Mouse (Mus musculus) 3T3-L1 (cell line): Measurements from ENCODE around the gene Bmpr1a.
A peak's percentile ranks its signal among the peaks of the same experiment; 100 is the strongest.

ENCODE experiments used
- DNase-seq: peaks from one replicate; pipeline ENCODE4 v3.0.0-alpha.2; 2015; ENCODE audit warnings: low read depth, low spot score

Bmpr1a gene

DNA sequence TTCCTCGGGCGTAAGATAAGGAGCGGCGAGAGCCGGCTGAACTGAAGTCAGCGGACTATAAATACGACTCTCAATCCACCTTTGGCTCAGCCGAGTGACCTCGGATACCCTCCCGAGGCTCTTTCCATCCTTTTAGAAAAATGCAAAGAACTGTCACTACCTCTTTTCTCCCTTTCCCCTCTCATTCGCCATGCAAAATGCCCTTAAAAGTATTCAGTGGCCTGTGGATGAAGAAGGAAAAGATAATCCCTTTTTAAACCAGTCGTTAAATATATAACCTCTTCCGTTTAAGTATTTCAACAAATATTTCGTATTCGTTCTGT lies at the start of gene Bmpr1a:
Gene Bmpr1a, minus strand, starts transcription at position 17 of the 323 bp plus-strand sequence.
- DNase-seq, result peak; percentile 60

DNA sequence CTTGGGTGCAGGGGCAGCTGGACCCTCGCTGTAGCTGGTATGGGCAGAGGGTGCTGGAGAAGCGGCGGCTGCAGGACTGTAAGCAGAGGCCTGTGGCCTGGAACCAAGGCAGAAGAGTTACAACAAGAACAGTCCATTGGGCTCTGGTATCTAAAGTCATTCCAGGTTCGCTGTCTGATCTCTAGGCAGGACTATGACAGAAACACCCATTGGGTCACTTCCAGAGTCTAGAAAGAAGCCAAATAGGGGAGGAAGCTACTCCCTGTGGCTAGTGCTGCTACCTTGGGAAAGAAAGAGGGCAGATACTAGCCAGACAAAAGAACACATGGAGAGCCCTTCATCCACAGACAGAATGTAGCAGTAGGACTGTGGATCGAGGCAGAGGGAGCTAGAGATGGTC lies 49.1 kb upstream of the Bmpr1a start:
- no peak for DNase-seq

- peak; percentile 86 for DNase-seq
Measured at GRCm38 (mm10) chr14:34549004-34549671, 46.0 kb upstream of the Bmpr1a start.

- DNase-seq, result peak; percentile 61
Measured at GRCm38 (mm10) chr14:34548391-34549001, 45.4 kb upstream of the Bmpr1a start.

- DNase-seq, result no peak
Measured at GRCm38 (mm10) chr14:34544545-34544944, 41.4 kb upstream of the Bmpr1a start.

DNA sequence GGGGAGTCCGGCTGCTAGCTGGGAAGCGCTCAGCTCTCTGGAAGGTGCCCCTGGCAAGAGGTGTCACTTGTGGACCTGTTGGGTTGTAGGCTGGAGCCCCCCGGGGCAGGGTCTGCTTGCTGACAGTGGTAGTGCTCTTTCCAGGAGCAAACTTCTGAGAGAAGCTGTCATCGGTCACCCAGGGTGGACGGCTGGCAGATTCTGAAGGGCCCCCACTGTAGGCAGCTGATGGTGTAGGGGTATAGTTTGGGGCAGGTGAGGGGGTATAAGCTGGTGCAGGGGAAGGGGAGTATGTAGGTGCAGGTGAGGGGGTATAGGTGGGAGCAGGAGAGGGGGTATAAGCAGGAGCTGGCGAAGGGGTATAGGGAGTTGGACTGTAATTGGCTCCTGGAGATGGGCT lies 40.9 kb upstream of the Bmpr1a start:
- no peak for DNase-seq

DNA sequence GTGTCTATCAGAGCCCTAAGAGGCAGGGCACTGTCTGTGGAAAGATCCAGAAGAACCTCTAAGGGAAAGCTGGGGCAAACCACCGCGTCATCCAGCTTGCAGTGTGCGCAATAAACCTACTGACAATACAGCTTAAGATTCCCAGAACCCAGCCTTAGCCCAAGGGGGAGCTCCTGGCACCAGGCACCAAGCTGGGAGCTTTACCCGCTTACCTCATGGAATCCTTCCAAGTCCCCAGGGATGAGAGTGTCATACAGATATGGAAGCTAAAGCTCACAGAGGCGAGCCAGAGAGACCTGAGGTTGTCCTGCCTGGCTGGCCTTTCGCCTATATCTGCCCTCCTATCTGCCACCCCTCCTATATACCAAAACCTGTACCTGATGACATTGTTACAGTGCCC lies 40.5 kb upstream of the Bmpr1a start:
- DNase-seq, result peak; percentile 43

GRCm38 (mm10) chr14:34541896-34542295 lies 38.8 kb upstream of the Bmpr1a start:
- DNase-seq, result no peak

DNA sequence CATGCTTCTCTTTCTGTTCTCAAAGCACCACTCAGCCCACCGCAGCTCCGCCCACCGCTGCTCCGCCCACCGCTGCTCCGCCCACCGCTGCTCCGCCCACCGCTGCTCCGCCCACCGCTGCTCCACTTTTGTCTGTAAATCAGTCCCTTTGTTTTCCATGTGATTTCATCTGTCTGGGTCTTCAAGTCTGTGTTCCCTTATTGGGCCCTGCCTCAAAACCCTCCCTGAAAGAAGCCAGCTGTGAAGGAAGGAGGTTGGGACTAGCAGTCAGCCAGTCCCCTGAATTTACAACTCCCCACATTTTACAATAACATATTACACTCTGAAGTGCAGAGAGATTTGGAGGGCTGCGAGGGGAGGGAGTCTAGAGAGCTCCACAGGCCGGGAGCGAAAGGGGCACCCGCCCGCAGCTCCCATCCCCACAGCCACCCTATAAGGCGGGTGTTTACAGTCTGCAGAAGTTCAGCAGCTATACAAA lies 37.6 kb upstream of the Bmpr1a start:
- DNase-seq, result no peak

DNA sequence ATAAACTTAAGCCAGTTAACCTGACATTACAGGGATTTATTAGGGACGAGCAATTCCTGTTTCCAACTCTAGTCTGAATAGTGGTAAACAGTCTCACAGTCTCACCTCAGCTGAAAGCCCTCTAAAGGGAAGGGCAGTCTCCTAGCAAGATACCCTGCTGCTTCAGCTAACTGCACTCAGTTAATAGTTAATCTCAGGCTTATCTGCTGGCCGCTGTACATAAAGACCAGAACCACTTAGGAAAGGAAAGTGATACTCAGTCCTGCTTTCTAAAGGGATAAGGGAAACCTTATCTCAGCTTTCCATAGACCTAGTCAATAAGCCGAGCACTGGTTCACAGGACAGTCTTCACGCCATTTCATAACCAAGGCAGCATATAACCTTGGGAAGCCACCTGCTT lies 32.7 kb upstream of the Bmpr1a start:
- DNase-seq, result no peak

DNA sequence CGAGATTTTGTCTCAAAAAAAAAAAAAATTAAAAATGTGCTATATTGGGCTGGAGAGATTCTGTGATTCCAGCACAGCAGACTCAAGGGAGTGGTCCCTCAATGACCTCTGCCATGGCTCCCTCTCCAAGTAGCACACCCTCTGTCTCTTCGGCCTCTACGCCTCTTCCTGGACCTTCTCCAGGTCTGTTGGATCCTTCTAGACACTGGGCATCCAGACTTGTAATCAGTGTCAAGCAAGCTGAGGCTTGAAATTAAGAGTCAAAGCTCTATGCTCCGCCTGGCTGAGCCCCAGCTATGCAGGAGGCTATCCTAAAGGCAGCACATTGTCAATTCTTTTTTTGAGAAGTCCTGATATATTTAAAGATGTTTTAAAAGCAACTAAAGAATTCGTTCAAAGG lies 30.4 kb upstream of the Bmpr1a start:
- no peak for DNase-seq

- DNase-seq, result peak; percentile 58
Measured at GRCm38 (mm10) chr14:34532536-34532935, 29.4 kb upstream of the Bmpr1a start.

DNA sequence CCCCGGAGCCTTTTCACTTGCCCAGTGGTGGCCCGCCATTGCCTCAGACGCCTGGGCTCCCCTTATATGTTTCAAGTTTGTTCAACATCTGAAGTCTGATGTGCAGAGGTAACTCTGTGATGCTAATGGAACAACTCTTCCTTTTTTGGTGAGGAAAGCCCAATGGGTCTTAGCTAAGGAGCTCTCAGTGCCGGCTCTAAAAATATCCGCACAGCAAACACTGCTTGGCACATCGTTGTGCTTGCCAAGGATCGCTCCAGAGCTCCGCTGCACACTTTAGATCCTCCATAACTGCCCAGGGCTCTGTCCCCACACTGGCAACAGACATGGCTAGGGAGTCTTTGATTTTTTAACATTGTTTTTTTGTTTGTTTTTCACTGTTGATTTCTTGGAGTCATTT lies 25.7 kb upstream of the Bmpr1a start:
- DNase-seq, result no peak

DNA sequence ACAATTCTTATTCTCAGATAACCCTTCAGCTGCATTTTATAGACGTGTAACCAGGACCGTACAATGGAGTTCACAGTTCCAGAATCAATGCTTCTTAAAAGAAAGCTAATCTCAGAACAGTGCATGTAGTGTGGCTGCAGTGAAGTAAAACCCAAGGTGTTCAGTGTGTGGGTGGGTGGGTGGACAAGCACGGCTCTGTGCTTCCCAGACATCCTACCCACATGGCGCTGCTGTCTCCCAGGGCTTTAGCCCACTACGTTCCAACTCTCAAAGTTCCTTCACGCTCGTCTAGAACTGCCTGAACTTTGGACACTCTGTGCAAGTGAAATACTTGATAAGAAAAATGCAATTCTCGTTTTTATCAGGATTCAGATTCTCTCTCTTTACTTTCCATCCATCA lies 19.6 kb upstream of the Bmpr1a start, which contains the start of gene 9230112D13Rik:
Gene 9230112D13Rik, minus strand, starts transcription at position 101 of the 400 bp plus-strand sequence.
- no peak for DNase-seq

DNA sequence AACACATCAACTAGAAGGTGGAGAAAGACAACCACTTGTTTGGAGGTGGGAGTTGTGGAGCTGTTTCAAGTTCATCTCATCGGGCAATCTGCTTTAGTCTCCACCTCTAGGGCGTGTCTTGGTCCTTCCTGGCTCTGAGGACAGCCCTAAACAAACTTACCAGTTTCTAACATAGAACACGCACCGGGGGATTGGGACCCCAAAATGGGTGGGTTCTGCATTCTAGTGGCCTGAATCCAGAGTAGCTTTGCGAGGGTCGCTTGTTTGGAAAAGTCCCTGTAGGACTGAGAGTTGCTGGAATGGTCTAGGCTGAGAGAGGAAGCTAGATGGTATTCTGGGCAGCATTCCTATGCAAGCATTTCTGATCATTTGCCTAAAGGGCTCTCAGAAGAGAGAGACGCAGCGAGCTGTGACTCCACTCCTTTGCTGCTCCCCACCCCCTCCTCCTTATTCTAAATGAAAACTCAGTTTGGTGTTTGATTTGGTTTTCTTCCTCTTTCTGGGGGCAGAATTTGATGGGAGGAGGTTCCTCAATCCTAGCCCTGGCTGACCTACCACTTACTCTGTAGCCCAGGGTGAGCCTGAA lies 14.9 kb upstream of the Bmpr1a start:
- DNase-seq, result no peak

- DNase-seq, result no peak
Measured at GRCm38 (mm10) chr14:34516960-34517577, 13.9 kb upstream of the Bmpr1a start.

DNA sequence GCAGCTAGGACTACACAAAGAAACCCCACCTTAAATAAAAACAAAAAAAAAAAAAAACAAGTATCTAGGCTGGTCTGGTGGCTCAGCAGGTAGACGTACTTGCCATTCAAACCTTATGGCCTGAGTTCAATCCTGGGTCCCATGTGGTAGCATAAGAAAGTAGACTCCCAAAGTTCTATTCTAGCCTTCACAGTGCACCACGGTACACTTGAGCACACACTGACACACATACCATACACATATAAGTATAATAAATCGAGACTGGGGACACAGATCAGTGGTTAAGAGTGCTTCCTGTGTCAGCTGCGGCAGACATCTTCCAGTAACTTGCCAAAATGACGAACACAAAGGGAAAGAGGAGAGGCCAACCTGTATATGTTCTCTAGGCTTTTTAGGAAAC lies 12.7 kb upstream of the Bmpr1a start:
- DNase-seq, result no peak

- DNase-seq, result peak; percentile 24
Measured at GRCm38 (mm10) chr14:34514120-34514519, 11.0 kb upstream of the Bmpr1a start.

GRCm38 (mm10) chr14:34512602-34513001 lies 9.5 kb upstream of the Bmpr1a start:
- no peak for DNase-seq

DNA sequence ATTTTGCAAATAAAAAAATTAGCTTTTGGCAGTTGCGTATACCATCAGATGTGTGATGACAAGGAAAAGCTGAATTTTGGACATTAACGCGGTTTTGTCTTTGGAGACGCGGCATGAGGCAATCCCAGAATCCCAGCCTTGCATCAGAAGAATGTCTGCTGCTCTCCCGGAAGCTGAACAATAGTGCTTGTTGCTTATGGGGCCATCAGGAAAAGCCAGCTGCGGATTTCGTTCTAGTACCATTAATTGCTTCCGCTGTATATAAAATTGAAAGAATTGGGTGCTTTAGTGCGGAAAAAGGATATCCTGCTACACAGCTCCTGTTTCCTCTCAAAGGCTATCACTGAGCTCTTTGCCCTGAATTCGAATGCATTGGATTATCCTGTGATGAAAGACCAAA lies 8.8 kb upstream of the Bmpr1a start:
- DNase-seq, result no peak

DNA sequence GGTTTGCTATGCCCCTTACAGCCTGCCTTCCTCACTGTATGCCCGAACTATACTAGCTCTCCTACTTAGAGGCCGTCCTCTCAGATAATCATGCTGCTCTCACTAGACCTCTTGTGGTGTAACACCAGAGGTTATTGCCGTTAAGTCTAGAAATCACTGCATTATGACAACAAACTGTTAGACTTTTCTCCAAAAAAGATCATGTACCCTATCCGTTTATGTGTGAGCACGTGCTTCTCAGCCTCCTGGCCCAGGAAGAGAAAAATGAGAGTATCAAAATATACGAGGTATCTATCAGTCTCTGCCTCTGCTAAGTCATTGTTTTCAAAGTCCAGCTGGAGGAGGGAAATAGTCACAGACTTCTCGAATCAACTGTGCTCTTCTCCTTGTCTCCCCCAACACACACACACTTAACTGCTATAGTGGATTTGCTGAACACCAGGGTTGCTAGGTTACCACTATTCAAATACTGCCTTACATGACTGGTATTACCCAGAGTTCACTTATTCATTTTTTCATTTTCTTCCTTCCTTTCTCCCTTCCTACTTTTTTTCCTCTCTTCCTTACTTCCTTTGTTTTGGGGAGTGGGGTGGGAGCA lies 5.8 kb upstream of the Bmpr1a start:
- no peak for DNase-seq

GRCm38 (mm10) chr14:34508187-34508840 lies 5.2 kb upstream of the Bmpr1a start:
- peak; percentile 97 for DNase-seq
